Mouse (Mus musculus): Measurements from ENCODE around the gene Ch25h. TPM values are rescaled to one million over a fixed set of nuclear protein-coding genes. Genes with fewer than 3 reads are reported as not detected.

The Ch25h gene
- polyA plus RNA-seq, 1 experiment from 2014 or later = 0.25 TPM

DNA sequence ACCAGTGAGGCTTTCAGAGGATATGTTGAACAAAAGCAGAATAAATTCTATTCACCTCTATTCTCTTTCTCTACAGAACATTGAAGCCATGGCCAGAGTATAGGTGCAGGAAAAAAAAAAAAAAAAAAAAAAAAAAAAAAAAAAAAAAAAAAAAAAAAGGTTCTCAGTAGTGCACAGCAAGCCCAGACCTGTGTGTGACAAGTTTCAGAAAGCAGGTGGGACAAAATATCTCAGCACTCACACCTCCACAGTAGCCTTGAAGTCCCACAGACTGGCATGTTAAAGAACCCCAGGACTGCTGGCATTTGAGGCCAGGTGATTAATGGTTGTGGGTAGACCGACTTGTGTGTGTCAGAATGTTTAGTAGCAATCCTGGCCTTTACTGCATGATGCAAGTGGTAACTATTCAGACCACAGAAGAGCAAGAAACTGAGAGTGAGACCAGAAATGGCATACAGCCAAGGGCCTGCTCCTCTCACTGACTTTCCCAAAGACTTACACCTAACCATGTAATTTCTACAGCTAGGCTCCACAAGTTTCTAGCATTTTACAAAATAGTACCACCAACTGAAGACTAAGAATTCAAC is 24.1 kb downstream of the Ch25h start:
- no peak overlapping the region for H3K4me3 ChIP-seq (replicated peaks; ENCODE audit: low read depth, low read length)
- 90% methylated on average over 1 of the region's 1 CpGs for WGBS

DNA sequence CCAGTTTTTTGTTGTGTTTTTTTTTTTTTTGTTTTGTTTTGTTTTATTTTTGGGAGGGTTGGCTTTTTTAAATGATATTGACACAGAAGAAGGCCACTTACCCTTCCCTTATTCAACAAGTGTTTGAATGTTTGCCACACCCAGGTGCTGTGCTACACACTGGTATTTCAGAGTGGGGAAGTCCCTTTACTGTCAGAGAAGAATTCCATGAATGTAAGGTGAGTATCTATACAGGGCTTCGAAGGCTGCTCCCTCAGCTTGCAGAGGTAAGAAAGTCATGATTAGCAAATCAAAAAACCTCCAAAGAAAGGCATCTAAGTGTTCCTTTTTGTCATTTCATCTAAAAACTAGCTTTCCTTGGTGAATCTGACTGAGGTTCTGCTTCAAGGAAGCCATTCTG is 26.1 kb downstream of the Ch25h start:
- Histone ChIP-seq H3K4me1 (ENCODE audit: control insufficient read depth, insufficient read depth, low read length) (no peaks in the 10 kb centered on the region), H3K9ac (replicated peaks; ENCODE audit: low read length) (no peak overlapping the region), H3K27ac (replicated peaks; ENCODE audit: low read depth, low read length) (no peak overlapping the region), H3K9me3 (ENCODE audit: control insufficient read depth, low read length) (no peaks in the 10 kb centered on the region), H3K4me3 (replicated peaks; ENCODE audit: low read depth, low read length) (no peak overlapping the region), H3K36me3 (ENCODE audit: control insufficient read depth, insufficient read depth, low read length) (no peaks in the 10 kb centered on the region), H3K27me3 (ENCODE audit: control insufficient read depth, insufficient read depth, low read length) (no peaks in the 10 kb centered on the region), H3K4me2 (ENCODE audit: low read length) (no peak overlapping the region)
- ATAC-seq (ENCODE audit: low FRiP score, low TSS enrichment) (no peak), DNase-seq (no peak)
- WGBS = 86% methylated on average over 1 of the region's 1 CpGs

More for the DNA sequence above, 24.1 kb downstream of the Ch25h start:
- Histone ChIP-seq H3K9me3 (ENCODE audit: control insufficient read depth, low read length) (no peaks in the 10 kb centered on the region), H3K27me3 (ENCODE audit: control insufficient read depth, insufficient read depth, low read length) (no peaks in the 10 kb centered on the region), H3K36me3 (ENCODE audit: control insufficient read depth, insufficient read depth, low read length) (no peaks in the 10 kb centered on the region), H3K4me1 (ENCODE audit: control insufficient read depth, insufficient read depth, low read length) (no peaks in the 10 kb centered on the region), H3K9ac (replicated peaks; ENCODE audit: low read length) (no peak overlapping the region), H3K27ac (replicated peaks; ENCODE audit: low read depth, low read length) (no peak overlapping the region), H3K4me2 (ENCODE audit: low read length) (no peak overlapping the region)
- DNase-seq (no peak), ATAC-seq (ENCODE audit: low FRiP score, low TSS enrichment) (no peak)

DNA sequence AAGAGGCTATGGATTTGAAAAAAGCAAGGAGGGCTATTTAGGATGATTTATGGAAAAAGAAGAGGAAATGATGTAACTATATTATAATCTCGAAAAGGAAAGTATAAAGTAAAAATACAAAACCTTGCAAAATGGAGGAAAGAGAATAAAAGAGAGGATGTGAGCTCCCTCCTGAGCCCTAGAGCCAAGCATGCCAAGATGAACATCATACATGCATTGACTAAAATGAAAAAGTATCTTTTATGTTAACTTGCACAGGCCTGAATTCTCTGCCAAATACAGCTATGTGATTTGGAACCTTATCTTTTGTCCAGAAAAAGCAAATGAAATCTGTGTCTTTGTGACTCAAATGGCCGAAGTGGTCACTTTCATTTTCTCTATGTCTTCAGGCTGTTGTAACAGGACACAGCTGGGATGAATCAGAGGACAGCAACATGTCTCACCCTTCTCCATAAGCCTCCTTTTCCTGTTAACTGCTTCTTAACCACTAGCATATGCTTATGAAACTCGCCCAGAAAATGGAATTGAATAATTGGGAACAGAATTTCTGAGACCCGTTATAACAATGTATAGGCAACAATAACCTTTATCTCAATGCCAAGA is 29.5 kb downstream of the Ch25h start:
- ATAC-seq (ENCODE audit: low FRiP score, low TSS enrichment) = no peak
- no peaks in the 10 kb centered on the region for H3K9me3 ChIP-seq (ENCODE audit: control insufficient read depth, low read length)
- no peaks in the 10 kb centered on the region for H3K36me3 ChIP-seq (ENCODE audit: control insufficient read depth, insufficient read depth, low read length)
- no peak overlapping the region for H3K4me2 ChIP-seq (ENCODE audit: low read length)
- no peaks in the 10 kb centered on the region for H3K4me1 ChIP-seq (ENCODE audit: control insufficient read depth, insufficient read depth, low read length)
- no peaks in the 10 kb centered on the region for H3K27me3 ChIP-seq (ENCODE audit: control insufficient read depth, insufficient read depth, low read length)
- DNase-seq = no peak
- H3K4me3 ChIP-seq (replicated peaks; ENCODE audit: low read depth, low read length) = no peak overlapping the region
- no peak overlapping the region for H3K27ac ChIP-seq (replicated peaks; ENCODE audit: low read depth, low read length)
- H3K9ac ChIP-seq (replicated peaks; ENCODE audit: low read length) = no peak overlapping the region
- WGBS = 79% methylated on average over 4 of the region's 4 CpGs

DNA sequence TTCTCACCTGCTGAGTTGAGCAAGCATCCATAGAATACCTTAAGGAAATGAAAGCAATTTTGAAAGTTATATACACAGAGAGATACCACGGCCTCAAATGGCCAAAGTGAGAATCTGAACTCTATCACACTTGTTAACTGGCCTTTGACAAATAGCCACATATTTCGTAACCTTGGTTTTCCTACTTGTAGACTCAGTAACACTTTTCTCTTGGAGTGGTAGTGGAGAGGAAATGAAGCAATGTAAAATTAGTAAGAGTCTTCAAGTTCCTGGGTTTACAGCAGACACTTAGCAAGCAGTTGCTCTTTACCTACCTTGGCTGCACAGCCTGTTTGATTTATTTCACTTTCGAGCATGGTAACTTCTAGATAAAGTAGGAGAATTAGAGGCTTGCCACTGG is 30.2 kb downstream of the Ch25h start:
- Histone ChIP-seq H3K9ac (replicated peaks; ENCODE audit: low read length) (no peak overlapping the region), H3K9me3 (ENCODE audit: control insufficient read depth, low read length) (no peaks in the 10 kb centered on the region), H3K4me1 (ENCODE audit: control insufficient read depth, insufficient read depth, low read length) (no peaks in the 10 kb centered on the region), H3K36me3 (ENCODE audit: control insufficient read depth, insufficient read depth, low read length) (no peaks in the 10 kb centered on the region), H3K27me3 (ENCODE audit: control insufficient read depth, insufficient read depth, low read length) (no peaks in the 10 kb centered on the region), H3K27ac (replicated peaks; ENCODE audit: low read depth, low read length) (no peak overlapping the region), H3K4me3 (replicated peaks; ENCODE audit: low read depth, low read length) (no peak overlapping the region), H3K4me2 (ENCODE audit: low read length) (no peak overlapping the region)
- no peak for ATAC-seq (ENCODE audit: low FRiP score, low TSS enrichment)
- no peak for DNase-seq
- 89% methylated on average over 3 of the region's 3 CpGs for WGBS

DNA sequence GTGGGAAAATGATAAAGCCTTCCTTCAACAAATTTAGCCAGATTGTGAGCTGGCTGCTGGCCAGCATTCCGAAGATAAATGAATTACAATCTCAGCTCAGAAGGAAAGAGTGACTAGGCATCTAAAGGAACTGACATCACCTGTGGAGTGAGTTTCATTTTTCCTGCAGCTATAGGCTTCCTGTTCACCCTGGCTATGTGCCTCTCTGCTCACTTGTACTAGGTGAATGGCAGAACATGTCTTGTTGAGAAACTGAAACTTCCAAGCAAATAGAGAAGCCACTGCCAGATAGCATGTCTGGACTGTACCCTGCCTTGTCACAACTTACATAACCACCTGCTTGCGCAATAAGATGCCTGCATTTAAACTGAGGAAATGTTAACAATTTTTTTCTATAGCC is 33.0 kb downstream of the Ch25h start:
- Histone ChIP-seq H3K27ac (replicated peaks; ENCODE audit: low read depth, low read length) (no peak overlapping the region), H3K4me3 (replicated peaks; ENCODE audit: low read depth, low read length) (no peak overlapping the region), H3K9me3 (ENCODE audit: control insufficient read depth, low read length) (no peaks in the 10 kb centered on the region), H3K27me3 (ENCODE audit: control insufficient read depth, insufficient read depth, low read length) (no peaks in the 10 kb centered on the region), H3K4me1 (ENCODE audit: control insufficient read depth, insufficient read depth, low read length) (no peaks in the 10 kb centered on the region), H3K36me3 (ENCODE audit: control insufficient read depth, insufficient read depth, low read length) (no peaks in the 10 kb centered on the region), H3K4me2 (ENCODE audit: low read length) (no peak overlapping the region), H3K9ac (replicated peaks; ENCODE audit: low read length) (no peak overlapping the region)
- ATAC-seq (ENCODE audit: low FRiP score, low TSS enrichment) = no peak
- DNase-seq = no peak
- WGBS = 89% methylated on average over 2 of the region's 2 CpGs

DNA sequence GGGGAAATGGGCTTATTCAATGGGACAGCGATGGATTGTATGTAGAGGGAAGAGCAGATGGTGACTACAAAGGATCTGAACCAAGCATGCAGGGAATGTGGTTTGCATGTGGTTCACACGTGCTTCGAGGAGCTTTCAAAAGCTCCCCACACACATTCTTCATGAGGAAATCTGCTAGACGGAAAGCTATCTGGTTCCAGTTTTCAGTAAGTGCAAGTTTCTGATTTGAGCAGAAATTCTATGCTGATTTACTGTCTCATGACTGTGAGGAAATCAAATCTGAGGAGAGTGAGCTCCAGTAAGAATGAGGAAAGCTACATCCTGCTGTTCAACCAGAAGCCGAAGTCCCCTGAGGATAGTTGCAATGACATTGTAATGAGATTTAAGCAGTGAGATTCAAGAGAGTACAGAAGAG is 39.8 kb downstream of the Ch25h start:
- peak; percentile 16 for DNase-seq

DNA sequence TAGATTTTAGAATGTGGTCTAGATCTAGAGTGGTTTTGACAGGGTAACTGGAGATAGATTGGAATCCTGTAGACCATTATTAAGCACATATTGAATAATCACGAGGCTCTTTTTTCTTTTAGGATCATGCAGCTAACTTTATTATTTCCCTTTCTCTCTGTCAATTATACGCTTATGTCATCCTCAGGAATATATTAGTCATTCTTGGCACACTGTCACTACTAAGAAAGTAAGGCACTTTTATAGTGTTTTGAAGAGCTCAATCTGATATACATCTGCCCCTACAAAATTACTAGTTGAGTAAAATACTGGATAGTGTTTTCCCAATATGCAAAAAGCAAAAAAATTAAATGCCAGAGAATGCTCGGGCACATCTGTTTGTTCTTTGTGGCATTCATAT is 43.6 kb downstream of the Ch25h start:
- Histone ChIP-seq H3K27me3 (ENCODE audit: control insufficient read depth, insufficient read depth, low read length) (no peaks in the 10 kb centered on the region), H3K9ac (replicated peaks; ENCODE audit: low read length) (no peak overlapping the region), H3K4me3 (replicated peaks; ENCODE audit: low read depth, low read length) (no peak overlapping the region), H3K4me1 (ENCODE audit: control insufficient read depth, insufficient read depth, low read length) (no peaks in the 10 kb centered on the region), H3K9me3 (ENCODE audit: control insufficient read depth, low read length) (no peaks in the 10 kb centered on the region), H3K27ac (replicated peaks; ENCODE audit: low read depth, low read length) (no peak overlapping the region), H3K4me2 (ENCODE audit: low read length) (no peak overlapping the region), H3K36me3 (ENCODE audit: control insufficient read depth, insufficient read depth, low read length) (no peaks in the 10 kb centered on the region)
- WGBS = 83% methylated on average over 3 of the region's 3 CpGs
- DNase-seq = no peak
- no peak for ATAC-seq (ENCODE audit: low FRiP score, low TSS enrichment)

More for the DNA sequence above, 39.8 kb downstream of the Ch25h start:
- no peak for ATAC-seq (ENCODE audit: low FRiP score, low TSS enrichment)
- no peak overlapping the region for H3K9ac ChIP-seq (replicated peaks; ENCODE audit: low read length)
- no peak overlapping the region for H3K27ac ChIP-seq (replicated peaks; ENCODE audit: low read depth, low read length)
- no peak overlapping the region for H3K4me2 ChIP-seq (ENCODE audit: low read length)
- no peaks in the 10 kb centered on the region for H3K27me3 ChIP-seq (ENCODE audit: control insufficient read depth, insufficient read depth, low read length)
- WGBS = 73% methylated on average over 5 of the region's 5 CpGs
- H3K4me1 ChIP-seq (ENCODE audit: control insufficient read depth, insufficient read depth, low read length) = no peaks in the 10 kb centered on the region
- H3K4me3 ChIP-seq (replicated peaks; ENCODE audit: low read depth, low read length) = no peak overlapping the region
- no peaks in the 10 kb centered on the region for H3K36me3 ChIP-seq (ENCODE audit: control insufficient read depth, insufficient read depth, low read length)
- H3K9me3 ChIP-seq (ENCODE audit: control insufficient read depth, low read length) = no peaks in the 10 kb centered on the region

DNA sequence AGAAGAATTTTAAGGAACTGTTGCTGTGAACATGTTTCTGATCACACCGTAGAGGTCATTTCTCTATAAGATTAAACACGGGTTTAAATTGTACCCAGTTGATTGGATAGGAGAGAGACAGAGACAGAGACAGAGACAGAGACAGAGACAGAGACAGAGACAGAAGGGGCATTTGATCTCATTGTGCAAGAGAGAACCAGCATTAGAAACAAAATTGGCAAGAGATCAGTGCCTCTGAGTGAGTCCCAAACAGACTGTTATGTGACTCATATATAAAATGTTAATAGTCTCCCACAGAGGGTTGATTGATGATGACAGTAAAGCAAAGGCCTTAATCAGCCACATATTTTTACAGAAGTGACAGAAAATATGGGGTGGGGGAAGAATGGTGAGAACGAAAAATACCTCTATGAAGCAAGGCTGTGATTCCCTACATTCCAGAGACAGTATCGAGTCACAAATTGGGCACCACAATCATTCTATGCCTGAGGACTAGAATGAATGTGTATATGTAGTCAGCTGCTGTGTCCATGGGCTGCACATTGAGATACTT is 51.1 kb downstream of the Ch25h start:
- DNase-seq (no peak), ATAC-seq (ENCODE audit: low FRiP score, low TSS enrichment) (no peak)
- no peak overlapping the region for H3K9ac ChIP-seq (replicated peaks; ENCODE audit: low read length)
- 90% methylated on average over 4 of the region's 4 CpGs for WGBS
- H3K4me3 ChIP-seq (replicated peaks; ENCODE audit: low read depth, low read length) = no peak overlapping the region
- no peaks in the 10 kb centered on the region for H3K9me3 ChIP-seq (ENCODE audit: control insufficient read depth, low read length)
- H3K36me3 ChIP-seq (ENCODE audit: control insufficient read depth, insufficient read depth, low read length) = no peaks in the 10 kb centered on the region
- H3K27ac ChIP-seq (replicated peaks; ENCODE audit: low read depth, low read length) = no peak overlapping the region
- no peak overlapping the region for H3K4me2 ChIP-seq (ENCODE audit: low read length)
- no peaks in the 10 kb centered on the region for H3K4me1 ChIP-seq (ENCODE audit: control insufficient read depth, insufficient read depth, low read length)
- H3K27me3 ChIP-seq (ENCODE audit: control insufficient read depth, insufficient read depth, low read length) = no peaks in the 10 kb centered on the region
